Mouse (Mus musculus): ENCODE measurements around the gene Kcnk13. TPM values are rescaled to one million over a fixed set of nuclear protein-coding genes. Genes with fewer than 3 reads are reported as not detected.

Gene Kcnk13
- total RNA-seq, 2 experiments from 2014 or later = 6.2 to 6.9 TPM

DNA sequence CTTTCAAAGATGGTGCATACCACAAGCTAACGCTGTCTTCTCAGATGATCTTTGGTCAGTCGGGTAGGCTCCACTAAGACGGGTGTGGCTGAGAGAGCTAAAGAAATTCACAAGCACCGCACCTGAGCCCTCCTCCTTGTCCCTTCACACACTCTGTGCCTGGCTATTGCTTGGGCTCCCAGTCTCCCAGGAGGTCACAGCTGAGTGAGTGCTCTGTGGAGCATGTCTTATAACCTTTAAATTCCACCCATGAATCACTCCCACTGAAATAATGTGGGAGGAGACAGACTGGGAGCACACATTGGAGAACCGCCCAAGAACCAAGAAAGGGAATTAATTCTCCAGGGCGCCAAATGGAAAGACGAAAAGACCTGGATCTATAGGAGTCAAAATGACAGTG is 23.6 kb upstream of the Kcnk13 start:
- DNase-seq (ENCODE audit: low spot score in 2 of 2) = no peak
- Histone ChIP-seq H3K27ac (no peak overlapping the region), H3K4me3 (no peak overlapping the region)
- TF ChIP-seq CTCF (conservative IDR thresholded peaks at IDR 0.05) = no peak

DNA sequence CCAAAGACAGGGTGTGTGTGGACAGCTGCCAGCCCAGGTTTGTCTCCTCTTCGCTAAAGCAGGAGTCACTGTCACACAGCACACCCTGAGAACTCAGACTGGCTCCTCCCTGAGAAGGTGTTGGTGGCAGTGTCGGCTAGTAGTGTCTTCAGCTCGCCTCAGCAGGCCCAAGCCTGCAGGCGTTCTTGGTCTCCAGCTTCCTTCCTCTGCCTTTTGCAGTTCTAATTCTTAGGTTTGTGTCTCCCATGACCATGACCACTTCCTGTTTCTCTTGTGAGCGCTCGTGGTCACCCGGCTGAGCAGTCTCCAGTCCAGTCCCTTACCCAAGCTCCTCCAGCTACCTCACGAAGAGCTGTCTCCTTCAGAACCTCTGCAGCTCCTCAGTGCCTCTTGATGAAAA is 21.9 kb upstream of the Kcnk13 start:
- no peak for DNase-seq (ENCODE audit: low spot score in 2 of 2)
- H3K4me3 ChIP-seq = no peak overlapping the region
- H3K27ac ChIP-seq = no peak overlapping the region; the same call in 1 of the 2 replicates
- TF ChIP-seq CTCF (conservative IDR thresholded peaks at IDR 0.05) = no peak

GRCm38 (mm10) chr12:99952928-99953327 is 11.4 kb upstream of the Kcnk13 start:
- peak; percentile 54 to 67 for DNase-seq (ENCODE audit: low spot score in 2 of 2)

DNA sequence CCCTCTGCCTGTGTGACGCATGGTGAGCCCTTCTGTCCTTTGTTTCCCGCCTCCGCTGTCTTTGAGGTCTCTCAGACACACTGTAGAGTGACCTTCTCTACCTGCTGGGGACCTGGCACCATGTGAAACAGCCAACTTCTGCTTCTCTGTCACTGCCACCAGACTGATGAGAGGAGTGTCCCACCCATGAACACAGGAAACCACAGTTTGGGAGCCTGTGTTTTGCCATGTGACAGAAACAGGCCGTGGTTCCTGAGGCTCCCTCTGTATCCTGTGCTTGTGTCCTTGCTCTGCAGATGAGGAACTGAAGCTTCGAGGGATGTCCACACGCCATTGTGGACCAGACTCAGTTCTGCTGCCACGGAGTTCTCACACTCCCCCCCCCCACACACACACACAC is 7.9 kb upstream of the Kcnk13 start:
- TF ChIP-seq CTCF (conservative IDR thresholded peaks at IDR 0.05) = no peak
- H3K27ac ChIP-seq = no peak overlapping the region
- no peak overlapping the region for H3K4me3 ChIP-seq
- DNase-seq (ENCODE audit: low spot score in 2 of 2) = no peak

More at GRCm38 (mm10) chr12:99952928-99953327, 11.4 kb upstream of the Kcnk13 start:
- TF ChIP-seq CTCF (conservative IDR thresholded peaks at IDR 0.05) = peak; percentile 85
- no peak overlapping the region for H3K4me3 ChIP-seq
- no peak overlapping the region for H3K27ac ChIP-seq

- peak in 1 of 2 experiments; percentile 47 for DNase-seq (ENCODE audit: low spot score in 2 of 2)
- TF ChIP-seq CTCF (conservative IDR thresholded peaks at IDR 0.05) = no peak
- Histone ChIP-seq H3K4me3 (no peak overlapping the region), H3K27ac (peak overlapping the region; percentile 77)
Measured at GRCm38 (mm10) chr12:99958068-99959060, 5.9 kb upstream of the Kcnk13 start.

DNA sequence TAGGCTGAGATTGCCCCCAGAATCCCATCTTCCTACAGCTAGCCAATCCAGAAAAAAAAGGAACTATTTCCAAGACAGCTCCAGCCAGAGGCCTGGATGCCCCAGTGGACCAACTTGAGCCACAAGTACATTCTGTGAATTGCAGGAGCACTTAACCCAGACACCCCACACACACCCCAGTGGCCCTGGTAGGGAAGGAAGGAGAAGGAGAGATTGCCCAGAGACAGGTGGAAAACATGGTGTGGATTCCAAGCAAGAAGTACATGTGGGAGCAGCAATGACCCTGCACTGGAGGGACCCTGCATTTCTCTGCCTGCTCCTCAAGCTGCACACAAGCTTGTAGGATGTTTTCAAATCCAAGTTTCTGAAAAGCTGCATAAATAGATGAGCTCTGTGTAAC is 5.0 kb upstream of the Kcnk13 start:
- TF ChIP-seq CTCF (conservative IDR thresholded peaks at IDR 0.05) = no peak
- DNase-seq (ENCODE audit: low spot score in 2 of 2) = no peak
- peak overlapping the region; percentile 77 for H3K27ac ChIP-seq
- no peak overlapping the region for H3K4me3 ChIP-seq

DNA sequence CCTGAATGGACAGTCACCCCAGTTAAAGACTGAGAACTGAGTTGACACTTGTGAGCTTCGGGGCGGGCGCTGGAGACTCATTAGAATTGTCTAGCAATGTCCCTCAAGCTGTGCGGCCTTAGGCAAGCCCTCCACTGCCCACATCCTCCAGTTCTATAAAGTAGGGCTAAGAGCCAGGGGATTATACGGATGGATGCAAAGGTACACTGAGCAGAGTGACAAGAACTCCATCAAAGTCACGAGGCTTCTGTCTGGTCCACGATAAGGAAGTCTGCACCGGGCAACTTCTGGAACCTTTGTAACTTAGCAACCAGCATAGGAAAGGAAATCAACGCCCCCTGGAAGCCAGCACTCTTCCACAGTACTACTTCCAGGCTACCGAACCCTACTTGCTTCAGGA is 4.4 kb upstream of the Kcnk13 start:
- no peak overlapping the region for H3K27ac ChIP-seq
- no peak overlapping the region for H3K4me3 ChIP-seq
- no peak for DNase-seq (ENCODE audit: low spot score in 2 of 2)
- TF ChIP-seq CTCF (conservative IDR thresholded peaks at IDR 0.05) = no peak

DNA sequence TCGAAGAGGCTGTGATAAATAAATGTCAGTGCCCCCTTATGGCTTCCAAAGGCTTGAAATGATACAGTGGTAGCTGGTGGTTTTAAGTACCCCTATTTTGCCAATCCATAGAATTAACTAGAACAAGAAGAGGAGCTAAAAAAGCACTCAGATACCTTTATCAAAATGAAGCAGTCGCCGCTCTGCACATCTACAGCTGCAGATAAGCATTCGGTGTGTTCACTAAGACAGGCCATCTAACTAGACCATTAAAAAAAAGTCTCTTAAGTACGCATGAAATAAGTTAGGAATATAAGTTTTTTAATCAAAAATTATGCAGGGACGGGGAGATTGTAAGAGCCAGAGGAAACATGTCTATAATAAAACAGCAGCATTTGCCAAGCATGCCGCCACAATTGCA is 3.6 kb upstream of the Kcnk13 start:
- DNase-seq (ENCODE audit: low spot score in 2 of 2) = no peak
- no peak for TF ChIP-seq CTCF (conservative IDR thresholded peaks at IDR 0.05)
- no peak overlapping the region for H3K27ac ChIP-seq
- no peak overlapping the region for H3K4me3 ChIP-seq

- DNase-seq (ENCODE audit: low spot score in 2 of 2) = peak in 1 of 2 experiments; percentile 30
- Histone ChIP-seq H3K27ac (peak overlapping the region; percentile 83), H3K4me3 (peak overlapping the region; percentile 63)
- no peak for TF ChIP-seq CTCF (conservative IDR thresholded peaks at IDR 0.05)
Measured at GRCm38 (mm10) chr12:99965203-99966115, 1.2 kb downstream of the Kcnk13 start.

GRCm38 (mm10) chr12:99966116-99966770 is 1.9 kb downstream of the Kcnk13 start:
- no peak for DNase-seq (ENCODE audit: low spot score in 2 of 2)
- no peak for TF ChIP-seq CTCF (conservative IDR thresholded peaks at IDR 0.05)
- Histone ChIP-seq H3K4me3 (peak overlapping the region; percentile 63), H3K27ac (peak overlapping the region; percentile 83)

- no peak for DNase-seq (ENCODE audit: low spot score in 2 of 2)
- TF ChIP-seq CTCF (conservative IDR thresholded peaks at IDR 0.05) = no peak
- H3K4me3 ChIP-seq = peak overlapping the region; percentile 63
- peak overlapping the region; percentile 83 for H3K27ac ChIP-seq
Measured at GRCm38 (mm10) chr12:99966881-99967363, 2.6 kb downstream of the Kcnk13 start.

- Histone ChIP-seq H3K4me3 (no peak overlapping the region), H3K27ac (no peak overlapping the region)
- DNase-seq (ENCODE audit: low spot score in 2 of 2) = no peak
- TF ChIP-seq CTCF (conservative IDR thresholded peaks at IDR 0.05) = no peak
Measured at GRCm38 (mm10) chr12:99969906-99970305, 5.6 kb downstream of the Kcnk13 start.

Measured in layer of hippocampus, adult 2 months (tissue).